Mouse (Mus musculus) heart, postnatal 0 days (tissue): ENCODE results near the gene Arnt.

Experiments
- CTCF ChIP-seq: IDR thresholded peaks from 2 replicates; pipeline ENCODE4 v1.5.1; 2016; ENCODE audit warnings: antibody characterized with exemption, control low read depth, low read depth
- EP300 ChIP-seq: IDR thresholded peaks from 2 replicates; pipeline ENCODE4 v1.6.1; 2016; ENCODE audit warnings: antibody characterized with exemption, low read depth

GRCm38 (mm10) chr3:95499024-95499423, 64.8 kb downstream of the Arnt start, which contains the start of gene Ctsk:
- TF ChIP-seq CTCF = no peak
- no peak for TF ChIP-seq EP300
